15 mouse cellular contexts compared by ENCODE assay signal in genomic region chr11:120686650-120687272, GRCm38 (mm10). TPM values are rescaled to one million over a fixed set of nuclear protein-coding genes. Genes with fewer than 3 reads are reported as not detected.
DNase-seq lines count a peak whose midpoint lies in the region; ATAC-seq lines count a peak whose summit lies in the region.
"Had no signal": no experiment of that assay in that cellular context is flagged by ENCODE, and none has a peak within 500 bp of the region (broad histone marks: within the 10 kb centered on the region; RNA-seq: fewer than 3 reads in every experiment).

No protein-coding gene starts in this region.

- no peaks in the 10 kb centered on the region for H3K4me1 ChIP-seq in kidney, embryonic 14.5 days (ENCODE audit: control insufficient read depth, insufficient read depth, low read length)
- 0 out of 2 replicates have a peak, but pooled peaks cover 3% of the 10 kb centered on the region for H3K4me1 ChIP-seq in embryonic facial prominence, embryonic 10.5 days
- H3K4me1 ChIP-seq in hindbrain, embryonic 16.5 days (ENCODE audit: control insufficient read depth, insufficient read depth, low read depth, low read length), result no peaks in the 10 kb centered on the region

- peaks cover 41% of the 10 kb centered on the region for H3K36me3 ChIP-seq in kidney, embryonic 14.5 days (ENCODE audit: control insufficient read depth, insufficient read depth, low read length)
- H3K36me3 ChIP-seq in embryonic facial prominence, embryonic 10.5 days (replicated peaks), result peaks cover 96% of the 10 kb centered on the region
- peaks cover 8% of the 10 kb centered on the region for H3K36me3 ChIP-seq in hindbrain, embryonic 16.5 days (ENCODE audit: control insufficient read depth, insufficient read depth, low read length)

- H3K9me3 ChIP-seq in kidney, embryonic 14.5 days (ENCODE audit: control insufficient read depth, low read length), result no peaks in the 10 kb centered on the region
- H3K9me3 ChIP-seq in embryonic facial prominence, embryonic 10.5 days, result no peaks in the 10 kb centered on the region
- H3K9me3 ChIP-seq in hindbrain, embryonic 16.5 days (ENCODE audit: control insufficient read depth, low read length), result no peaks in the 10 kb centered on the region

- no peaks in the 10 kb centered on the region for H3K27me3 ChIP-seq in kidney, embryonic 14.5 days (ENCODE audit: control insufficient read depth, insufficient read depth, low read length)
- no peaks in the 10 kb centered on the region for H3K27me3 ChIP-seq in embryonic facial prominence, embryonic 10.5 days (replicated peaks; ENCODE audit: low read depth, poor library complexity, severe bottlenecking)
- H3K27me3 ChIP-seq in hindbrain, embryonic 16.5 days (replicated peaks; ENCODE audit: control insufficient read depth, insufficient read depth, low read length), result no peaks in the 10 kb centered on the region
- H3K27me3 ChIP-seq: CH12.LX had no signal

- no peak for ATAC-seq in kidney, embryonic 14.5 days (ENCODE audit: low FRiP score, low TSS enrichment)
- no peak for ATAC-seq in hindbrain, embryonic 16.5 days
- ATAC-seq: forebrain, embryonic 16.5 days; midbrain, embryonic 16.5 days had no signal

- DNase-seq in kidney, adult 8-10 months, result no peak
- DNase-seq in embryonic facial prominence, embryonic 10.5 days (ENCODE audit: low spot score), result no peak
- DNase-seq in lung, postnatal 14 days, result peak; percentile 56
- no peak for DNase-seq in testis, postnatal 14 days (ENCODE audit: low spot score)
- DNase-seq in adrenal gland, adult 18-20 months (ENCODE audit: low spot score in 2 of 2), result no peak
- DNase-seq in layer of hippocampus, postnatal 25 days (ENCODE audit: extremely low spot score in 1 of 2, low spot score in 1 of 2), result no peak
- DNase-seq: adrenal gland, postnatal 14 days; cerebellum, adult 11-12 months; heart, adult 11 months; heart, postnatal 36 days had no signal

- no peak overlapping the region for H3K4me3 ChIP-seq in kidney, embryonic 14.5 days (ENCODE audit: low read length)
- no peak overlapping the region for H3K4me3 ChIP-seq in embryonic facial prominence, embryonic 10.5 days
- H3K4me3 ChIP-seq in hindbrain, embryonic 16.5 days (ENCODE audit: low read length), result no peak overlapping the region

- no peak overlapping the region for H3K4me2 ChIP-seq in kidney, embryonic 14.5 days (replicated peaks; ENCODE audit: low read depth, low read length)
- H3K4me2 ChIP-seq in hindbrain, embryonic 16.5 days (ENCODE audit: low read length), result no peak overlapping the region

- H3K27ac ChIP-seq in kidney, embryonic 14.5 days (ENCODE audit: low read depth, low read length), result peak overlapping the region; percentile 42
- H3K27ac ChIP-seq in embryonic facial prominence, embryonic 10.5 days (replicated peaks), result peak overlapping the region; percentile 36
- H3K27ac ChIP-seq in hindbrain, embryonic 16.5 days (ENCODE audit: low read depth, low read length), result peak overlapping the region; percentile 20; the same call in 1 of the 2 replicates

- no peak overlapping the region for H3K9ac ChIP-seq in kidney, embryonic 14.5 days (ENCODE audit: low read depth, low read length)
- H3K9ac ChIP-seq in hindbrain, embryonic 16.5 days (ENCODE audit: low read depth, low read length), result no peak overlapping the region

- 74% methylated on average over 20 of the region's 20 CpGs for WGBS in kidney, embryonic 14.5 days
- WGBS in embryonic facial prominence, embryonic 10.5 days, result 79% methylated on average over 20 of the region's 20 CpGs
- 77% methylated on average over 20 of the region's 20 CpGs for WGBS in hindbrain, embryonic 16.5 days

RNA-seq across cellular contexts. Expression of gene Aspscr1, which starts 14.0 kb away (rescaled TPM):
- 107 and 124 TPM in 2 replicates for polyA plus RNA-seq in kidney, embryonic 14.5 days (2014; fragmentation: Nextera tagmentation; extraction: Ambion mirVana)
- 151 and 155 TPM in 2 replicates for polyA plus RNA-seq in embryonic facial prominence, embryonic 10.5 days (2016; fragmentation: Nextera tagmentation; extraction: Ambion mirVana)
- 146 and 151 TPM in 2 replicates for polyA plus RNA-seq in hindbrain, embryonic 16.5 days (2015; fragmentation: Nextera tagmentation; extraction: Ambion mirVana)
- total RNA-seq in adrenal gland, adult 18-20 months (2021), result 10 to 100 TPM; 62.6 to 77.7 TPM
- 10 to 100 TPM; 50.0 to 55.7 TPM for total RNA-seq in layer of hippocampus, postnatal 25 days (2021)

RNA-seq across cellular contexts. Expression of gene Notum, which starts 25.8 kb away (rescaled TPM):
- polyA plus RNA-seq in kidney, embryonic 14.5 days (2014; fragmentation: Nextera tagmentation; extraction: Ambion mirVana), result 6.9 and 9.9 TPM in 2 replicates
- polyA plus RNA-seq in embryonic facial prominence, embryonic 10.5 days (2016; fragmentation: Nextera tagmentation; extraction: Ambion mirVana), result 4.4 and 4.8 TPM in 2 replicates
- polyA plus RNA-seq in hindbrain, embryonic 16.5 days (2015; fragmentation: Nextera tagmentation; extraction: Ambion mirVana), result 3.1 and 3.8 TPM in 2 replicates
- 1 to 10 TPM; 2.8 to 6.6 TPM for total RNA-seq in adrenal gland, adult 18-20 months (2021)
- total RNA-seq in layer of hippocampus, postnatal 25 days (2021), result 1 to 10 TPM; 4.5 to 8.2 TPM
- total RNA-seq: CH12.LX; heart, postnatal 36 days had no signal

RNA-seq across cellular contexts. Expression of gene Cenpx, which starts 26.8 kb away (rescaled TPM):
- 157 and 195 TPM in 2 replicates for polyA plus RNA-seq in kidney, embryonic 14.5 days (2014; fragmentation: Nextera tagmentation; extraction: Ambion mirVana)
- 119 and 124 TPM in 2 replicates for polyA plus RNA-seq in embryonic facial prominence, embryonic 10.5 days (2016; fragmentation: Nextera tagmentation; extraction: Ambion mirVana)
- 106 and 107 TPM in 2 replicates for polyA plus RNA-seq in hindbrain, embryonic 16.5 days (2015; fragmentation: Nextera tagmentation; extraction: Ambion mirVana)
- total RNA-seq in adrenal gland, adult 18-20 months (2021), result 10 to 100 TPM; 46.3 to 52.8 TPM
- total RNA-seq in layer of hippocampus, postnatal 25 days (2021), result 10 to 100 TPM; 20.1 to 21.9 TPM

RNA-seq across cellular contexts. Expression of gene Lrrc45, which starts 27.0 kb away (rescaled TPM):
- polyA plus RNA-seq in kidney, embryonic 14.5 days (2014; fragmentation: Nextera tagmentation; extraction: Ambion mirVana), result 41.9 and 43.1 TPM in 2 replicates
- 56.8 and 58.9 TPM in 2 replicates for polyA plus RNA-seq in embryonic facial prominence, embryonic 10.5 days (2016; fragmentation: Nextera tagmentation; extraction: Ambion mirVana)
- polyA plus RNA-seq in hindbrain, embryonic 16.5 days (2015; fragmentation: Nextera tagmentation; extraction: Ambion mirVana), result 73.4 and 77.8 TPM in 2 replicates
- 10 to 100 TPM; 24.6 to 30.3 TPM for total RNA-seq in adrenal gland, adult 18-20 months (2021)
- 10 to 100 TPM; 47.0 to 65.2 TPM for total RNA-seq in layer of hippocampus, postnatal 25 days (2021)

RNA-seq across cellular contexts. Expression of gene Rac3, which starts 34.5 kb away (rescaled TPM):
- 5.0 and 28.7 TPM in 2 replicates for polyA plus RNA-seq in kidney, embryonic 14.5 days (2014; fragmentation: Nextera tagmentation; extraction: Ambion mirVana)
- 27.2 and 31.2 TPM in 2 replicates for polyA plus RNA-seq in embryonic facial prominence, embryonic 10.5 days (2016; fragmentation: Nextera tagmentation; extraction: Ambion mirVana)
- 624 and 705 TPM in 2 replicates for polyA plus RNA-seq in hindbrain, embryonic 16.5 days (2015; fragmentation: Nextera tagmentation; extraction: Ambion mirVana)
- total RNA-seq in adrenal gland, adult 18-20 months (2021), result 10 to 100 TPM in 1 of 2 experiments, 1 to 10 TPM in 1; 6.6 to 15.5 TPM
- 10 to 100 TPM; 33.7 to 46.8 TPM for total RNA-seq in layer of hippocampus, postnatal 25 days (2021)
